Mouse (Mus musculus) heart, embryonic 12.5 days (tissue): ENCODE data around the gene Cd300a. TPM values are rescaled to one million over a fixed set of nuclear protein-coding genes. Genes with fewer than 3 reads are reported as not detected.

Source experiments
- polyA plus RNA-seq: library from polyadenylated mRNA; unstranded; fragments of >200 nt; fragmentation: Nextera tagmentation; extraction: Ambion mirVana; gene quantifications from 2 replicates; pipeline ENCODE4 v1.2.1, GENCODE M21; 2016

Gene Cd300a
- polyA plus RNA-seq, 1 experiment from 2014 or later, result 0.40 TPM

Other genes starting within 250 kb of the Cd300a start
- 785 and 816 TPM in 2 replicates for gene Rpl38, start 221.5 kb upstream of the Cd300a start, polyA plus RNA-seq
- gene Ttyh2, start 214.6 kb upstream of the Cd300a start, polyA plus RNA-seq, result 5.5 and 5.9 TPM in 2 replicates
- gene Dnaic2, start 162.6 kb upstream of the Cd300a start, polyA plus RNA-seq, result 0.27 and 0.32 TPM in 2 replicates
- 0.32 TPM in 1 of 2 replicates, not detected in the other for gene Kif19a, start 124.7 kb upstream of the Cd300a start, polyA plus RNA-seq
- 0.18 TPM in 1 of 2 replicates, not detected in the other for gene Btbd17, start 94.1 kb upstream of the Cd300a start, polyA plus RNA-seq
- gene Gpr142, start 91.1 kb upstream of the Cd300a start, polyA plus RNA-seq, result not detected in 2 replicates
- gene Gprc5c, start 38.9 kb upstream of the Cd300a start, polyA plus RNA-seq, result 26.6 and 26.7 TPM in 2 replicates
- gene Cd300lb, start 44.3 kb downstream of the Cd300a start, polyA plus RNA-seq, result 0.89 and 0.98 TPM in 2 replicates
- gene Cd300c, start 79.1 kb downstream of the Cd300a start, polyA plus RNA-seq, result not detected in 2 replicates
- not detected in 2 replicates for gene Cd300ld, start 99.9 kb downstream of the Cd300a start, polyA plus RNA-seq
- 0.42 and 0.87 TPM in 2 replicates for gene Cd300c2, start 111.8 kb downstream of the Cd300a start, polyA plus RNA-seq
- gene Cd300ld2, start 126.2 kb downstream of the Cd300a start, polyA plus RNA-seq, result not detected in 2 replicates
- not detected in 2 replicates for gene Cd300ld4, start 137.0 kb downstream of the Cd300a start, polyA plus RNA-seq
- gene Cd300ld5, start 147.7 kb downstream of the Cd300a start, polyA plus RNA-seq, result not detected in 2 replicates
- not detected in 2 replicates for gene Cd300ld3, start 158.4 kb downstream of the Cd300a start, polyA plus RNA-seq
- not detected in 2 replicates for gene Cd300e, start 172.1 kb downstream of the Cd300a start, polyA plus RNA-seq
- gene Rab37, start 201.4 kb downstream of the Cd300a start, polyA plus RNA-seq, result 1.8 TPM in 2 replicates
- gene Cd300lf, start 244.0 kb downstream of the Cd300a start, polyA plus RNA-seq, result 0.09 and 0.10 TPM in 2 replicates